Mouse (Mus musculus) thymus, postnatal 10 days (tissue): ENCODE data around the gene Gpm6b.
A peak's percentile ranks its signal among the peaks of the same experiment; 100 is the strongest.

Source experiments
- DNase-seq, 2 experiments: peaks; one replicate each; pipeline ENCODE4 v3.0.0; 2021; ENCODE audit warnings: low spot score in 2 of 2

Gene Gpm6b

GRCm38 (mm10) chrX:166304355-166304754 lies 65.6 kb downstream of the Gpm6b start:
- peak in 1 of 2 experiments; percentile 3 for DNase-seq

- DNase-seq = no peak
Measured at GRCm38 (mm10) chrX:166307437-166308222, 68.9 kb downstream of the Gpm6b start.

- DNase-seq = no peak
Measured at GRCm38 (mm10) chrX:166308798-166309197, 70.1 kb downstream of the Gpm6b start.

GRCm38 (mm10) chrX:166315251-166315650 lies 76.5 kb downstream of the Gpm6b start:
- no peak for DNase-seq

DNA sequence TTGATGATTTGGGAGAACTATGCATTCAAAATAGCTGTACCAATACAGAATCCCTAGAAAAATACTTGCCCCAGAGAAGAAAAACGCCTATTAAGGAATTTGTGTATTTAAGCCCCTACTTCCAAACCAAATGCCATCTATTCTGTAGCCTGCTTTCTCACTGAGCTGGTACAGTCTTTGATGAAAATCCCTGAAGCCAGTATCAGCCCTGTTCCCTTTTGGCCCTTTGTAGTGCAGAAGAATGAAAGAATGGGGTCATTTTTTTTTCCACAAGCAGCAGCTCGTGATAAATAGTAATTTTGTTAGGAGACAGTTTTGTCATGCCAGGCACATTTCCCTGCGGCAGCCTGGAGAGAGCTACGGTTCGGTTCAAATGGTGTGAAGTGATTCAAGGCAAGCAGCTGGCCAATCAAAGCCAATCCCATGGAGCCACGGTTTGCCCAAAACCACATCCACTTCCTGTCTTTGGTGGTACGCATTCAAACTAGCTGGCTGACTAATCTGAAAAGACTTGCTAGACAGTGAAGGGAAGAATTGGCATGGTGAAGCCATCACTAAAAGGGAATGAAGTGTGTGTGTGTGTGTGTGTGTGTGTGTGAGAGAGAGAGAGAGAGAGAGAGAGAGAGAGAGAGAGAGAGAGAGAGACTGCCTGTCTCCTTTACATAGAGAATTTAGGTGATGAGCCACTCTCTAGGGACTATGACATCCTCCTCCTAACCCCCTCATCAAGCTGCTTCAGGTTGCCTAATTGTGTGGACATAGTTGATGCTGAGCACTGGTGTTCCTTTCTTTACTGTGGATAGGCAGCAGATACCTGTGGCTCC lies 78.1 kb downstream of the Gpm6b start:
- peak in 1 of 2 experiments; percentile 6 for DNase-seq

DNA sequence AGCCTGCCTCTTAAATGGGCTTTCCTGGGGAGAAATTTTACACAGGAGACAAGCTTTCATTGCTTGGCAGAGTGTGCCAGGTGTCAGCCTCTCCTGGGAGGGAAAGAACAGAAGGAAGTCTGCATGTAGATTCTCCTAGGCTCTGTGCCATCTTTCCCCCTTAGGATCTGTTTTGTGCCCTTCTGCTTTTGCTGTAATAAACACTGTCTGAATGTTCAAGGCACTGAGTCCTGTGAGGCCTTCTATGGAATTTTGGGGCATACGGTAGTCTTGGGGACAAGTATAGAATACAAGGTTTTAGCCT lies 78.6 kb downstream of the Gpm6b start:
- DNase-seq = no peak

- DNase-seq = no peak
Measured at GRCm38 (mm10) chrX:166323226-166323625, 84.5 kb downstream of the Gpm6b start.

- no peak for DNase-seq
Measured at GRCm38 (mm10) chrX:166327621-166328020, 88.9 kb downstream of the Gpm6b start.

- no peak for DNase-seq
Measured at GRCm38 (mm10) chrX:166328219-166328901, 89.6 kb downstream of the Gpm6b start.

DNA sequence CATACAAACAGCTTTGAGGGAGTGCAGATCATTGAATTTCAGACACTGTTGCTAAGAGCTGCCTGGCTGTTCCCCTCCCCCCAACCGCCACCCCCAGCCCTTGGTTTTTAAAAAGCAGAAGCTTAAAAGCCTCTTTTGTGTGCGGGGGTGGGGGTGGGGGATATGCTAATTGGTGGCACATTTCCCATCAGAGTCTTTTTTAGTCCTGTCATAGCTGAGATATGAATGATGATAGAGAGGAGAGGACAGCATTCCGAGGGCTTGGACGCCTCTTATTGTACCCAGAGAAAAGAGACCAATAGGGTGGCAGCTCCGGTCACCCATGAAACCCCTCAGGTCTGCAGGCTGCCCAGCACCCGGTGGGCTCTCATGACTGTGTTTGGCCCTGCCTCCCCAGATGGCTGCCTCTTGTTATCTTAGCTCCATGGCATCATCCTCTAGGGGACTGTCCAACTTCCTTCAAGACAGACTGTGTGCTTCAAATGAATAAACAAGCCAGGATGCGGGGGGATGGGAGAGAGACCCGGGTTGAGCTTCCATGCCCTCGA lies 90.3 kb downstream of the Gpm6b start:
- DNase-seq = no peak

- DNase-seq = no peak
Measured at GRCm38 (mm10) chrX:166334516-166335136, 95.9 kb downstream of the Gpm6b start.

DNA sequence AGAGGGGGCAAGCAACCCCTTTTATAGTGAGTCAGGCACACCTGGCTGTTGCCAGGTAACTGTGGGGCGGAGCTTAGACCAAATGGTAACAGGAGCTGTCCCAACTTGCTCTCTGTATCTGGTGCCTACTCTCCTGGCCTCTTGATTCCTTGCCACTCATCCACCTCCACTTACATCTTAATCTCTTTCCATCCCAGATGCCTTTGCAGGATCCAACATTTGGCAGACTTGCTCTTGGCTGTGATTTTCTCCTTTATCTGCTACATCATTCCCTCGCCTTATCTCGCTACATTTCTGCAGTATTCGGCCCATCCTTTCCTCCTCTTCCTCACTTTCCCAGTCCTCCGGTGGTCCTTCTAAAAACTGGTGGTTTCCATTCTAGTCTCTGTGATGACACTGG lies 99.6 kb downstream of the Gpm6b start:
- DNase-seq = no peak

- DNase-seq = no peak
Measured at GRCm38 (mm10) chrX:166338784-166339520, 100.2 kb downstream of the Gpm6b start.

- DNase-seq = no peak
Measured at GRCm38 (mm10) chrX:166339911-166340310, 101.2 kb downstream of the Gpm6b start.

DNA sequence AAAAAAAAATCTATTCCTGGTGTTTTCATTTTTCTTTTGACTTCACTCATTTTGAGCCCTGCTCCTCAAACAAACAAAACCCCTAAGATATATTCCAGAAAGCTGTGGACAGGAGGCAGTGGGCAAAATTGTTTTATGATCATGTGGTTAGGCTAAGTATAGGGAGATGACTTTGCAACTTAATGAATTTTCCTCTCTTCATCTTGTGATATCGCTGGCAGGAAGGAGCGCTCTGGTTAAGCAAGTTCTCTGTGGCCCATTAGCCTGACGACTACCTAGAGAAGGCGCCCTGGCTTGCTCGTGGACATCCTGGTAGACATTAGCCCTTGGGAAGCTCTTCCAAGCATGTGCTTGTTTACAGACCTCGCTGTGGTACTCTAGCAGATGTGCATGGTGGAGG lies 103.1 kb downstream of the Gpm6b start:
- DNase-seq = no peak

- no peak for DNase-seq
Measured at GRCm38 (mm10) chrX:166344228-166345015, 105.7 kb downstream of the Gpm6b start.

- DNase-seq = no peak
Measured at GRCm38 (mm10) chrX:166348086-166348485, 109.4 kb downstream of the Gpm6b start.

- DNase-seq = no peak
Measured at GRCm38 (mm10) chrX:166348634-166349033, 109.9 kb downstream of the Gpm6b start.

GRCm38 (mm10) chrX:166351790-166352189 lies 113.1 kb downstream of the Gpm6b start:
- peak; percentile 5 to 54 for DNase-seq

- no peak for DNase-seq
Measured at GRCm38 (mm10) chrX:166353412-166353811, 114.7 kb downstream of the Gpm6b start.
